Mouse (Mus musculus): ENCODE results near the gene Pcca. TPM values are rescaled to one million over a fixed set of nuclear protein-coding genes. Genes with fewer than 3 reads are reported as not detected.

Pcca gene
- polyA plus RNA-seq, 1 experiment from 2014 or later, result 27.7 TPM

DNA sequence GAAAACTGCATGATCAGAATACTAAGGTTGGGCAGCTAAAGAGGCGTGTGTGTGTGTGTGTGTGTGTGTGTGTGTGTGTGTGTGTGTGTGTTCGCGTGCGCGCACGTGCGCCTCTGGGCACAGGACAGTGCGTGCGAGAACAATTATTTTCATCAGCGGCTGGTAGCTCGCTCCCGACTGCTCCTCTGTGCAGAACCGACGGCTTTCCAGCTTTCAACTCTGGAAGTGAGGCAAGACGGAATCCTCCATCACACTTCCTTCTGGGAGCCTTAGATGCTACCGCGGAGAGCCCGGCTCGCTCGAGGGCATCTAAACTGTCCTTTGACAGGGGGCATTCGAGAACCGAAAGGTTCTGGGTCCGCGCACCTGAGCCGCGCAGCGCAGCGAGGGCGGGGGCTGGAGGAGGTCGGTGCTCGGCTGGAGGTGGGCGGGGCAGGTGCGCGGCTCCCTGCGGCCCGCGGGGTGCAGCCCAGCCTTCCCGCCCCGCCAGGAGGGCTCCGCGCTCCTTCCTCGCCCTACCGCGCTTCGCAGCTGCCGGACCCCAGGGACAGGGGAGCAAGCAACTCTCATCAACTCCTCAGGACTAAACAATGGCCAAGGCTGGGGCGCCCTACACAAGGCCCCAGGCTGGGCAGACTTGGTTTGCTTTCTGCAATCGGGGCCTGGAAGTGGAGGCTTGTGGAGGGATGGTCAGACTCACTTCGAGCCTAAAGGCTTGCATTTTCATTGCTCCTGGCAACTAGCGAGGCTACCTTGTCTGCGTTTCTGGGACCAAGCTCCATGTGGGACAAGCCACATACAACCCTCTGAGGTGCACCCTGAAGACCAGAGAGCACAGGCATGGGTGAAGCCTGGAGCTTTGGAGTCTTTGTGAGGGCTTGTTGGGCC, 43.4 kb upstream of the Pcca start, which contains the start of gene Gm10837:
Gene Gm10837, plus strand, starts transcription at position 146 of the 888 bp plus-strand sequence.
- Histone ChIP-seq H3K27me3 (ENCODE audit: control insufficient read depth, insufficient read depth, low read length) (peaks cover 29% of the 10 kb centered on the region), H3K9me3 (ENCODE audit: control insufficient read depth, low read length) (no peaks in the 10 kb centered on the region), H3K36me3 (ENCODE audit: control insufficient read depth, insufficient read depth, low read length) (no peaks in the 10 kb centered on the region), H3K27ac (ENCODE audit: low read depth, low read length) (peak within 1 kb of the TSS; percentile 57), H3K4me3 (ENCODE audit: low read depth, low read length) (peak within 1 kb of the TSS; percentile 24), H3K4me2 (ENCODE audit: low read depth, low read length) (peak within 1 kb of the TSS; percentile 41), H3K9ac (replicated peaks; ENCODE audit: low read depth, low read length) (0 out of 2 replicates have a peak within 1 kb of the TSS, but pooled peaks have one; percentile 12), H3K4me1 (ENCODE audit: control insufficient read depth, insufficient read depth, low read length) (no peaks in the 10 kb centered on the region)
- peak; percentile 83 for ATAC-seq (ENCODE audit: low read depth)
- WGBS, result 2% methylated on average over 50 of the region's 51 CpGs

DNA sequence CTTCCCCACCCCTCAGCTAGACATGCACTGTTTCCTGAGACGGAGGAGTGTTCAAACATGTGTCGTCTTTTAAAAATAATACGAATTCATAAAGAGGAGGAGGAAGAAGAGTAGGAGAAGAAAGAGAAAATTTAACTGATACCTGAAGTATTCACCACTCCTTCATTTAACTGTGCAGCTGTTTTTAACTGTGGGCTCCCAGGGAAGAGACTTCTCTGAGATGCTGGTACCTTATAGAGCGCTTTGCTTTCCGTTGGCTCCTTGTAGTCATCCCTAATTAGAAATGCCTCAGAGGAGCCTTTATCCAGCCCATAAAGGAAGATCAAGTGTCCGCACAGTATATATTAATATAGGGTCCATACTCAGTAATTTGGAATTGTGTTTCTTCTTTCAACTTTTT, 42.6 kb upstream of the Pcca start:
- Histone ChIP-seq H3K9me3 (ENCODE audit: control insufficient read depth, low read length) (no peaks in the 10 kb centered on the region), H3K4me3 (ENCODE audit: low read depth, low read length) (no peak overlapping the region), H3K27me3 (ENCODE audit: control insufficient read depth, insufficient read depth, low read length) (peaks cover 21% of the 10 kb centered on the region), H3K27ac (ENCODE audit: low read depth, low read length) (no peak overlapping the region), H3K36me3 (ENCODE audit: control insufficient read depth, insufficient read depth, low read length) (no peaks in the 10 kb centered on the region), H3K4me2 (ENCODE audit: low read depth, low read length) (no peak overlapping the region), H3K4me1 (ENCODE audit: control insufficient read depth, insufficient read depth, low read length) (no peaks in the 10 kb centered on the region), H3K9ac (replicated peaks; ENCODE audit: low read depth, low read length) (no peak overlapping the region)
- 66% methylated on average over 6 of the region's 6 CpGs for WGBS
- no peak for ATAC-seq (ENCODE audit: low read depth)

DNA sequence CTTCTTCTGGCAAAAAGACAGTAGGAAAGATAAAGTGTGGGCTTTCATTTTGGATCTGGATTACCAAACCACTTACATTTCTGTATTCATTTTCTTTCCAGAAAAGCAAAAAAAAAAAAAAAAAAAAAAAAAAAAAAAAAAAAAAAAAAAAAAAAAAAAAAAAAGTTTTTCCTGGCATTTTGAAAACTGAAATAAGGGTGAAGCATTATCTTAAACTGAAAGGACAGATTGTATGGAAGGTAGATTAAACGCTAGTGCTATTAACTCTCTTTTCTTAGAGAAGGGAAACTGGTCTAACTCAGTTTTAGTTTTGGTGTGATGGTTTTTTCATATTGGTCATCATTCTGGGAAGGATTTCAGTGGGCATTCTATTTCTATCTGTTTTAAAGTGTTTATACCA, 42.1 kb upstream of the Pcca start:
- Histone ChIP-seq H3K27me3 (ENCODE audit: control insufficient read depth, insufficient read depth, low read length) (peaks cover 19% of the 10 kb centered on the region), H3K9me3 (ENCODE audit: control insufficient read depth, low read length) (no peaks in the 10 kb centered on the region), H3K4me1 (ENCODE audit: control insufficient read depth, insufficient read depth, low read length) (no peaks in the 10 kb centered on the region), H3K27ac (ENCODE audit: low read depth, low read length) (no peak overlapping the region), H3K4me3 (ENCODE audit: low read depth, low read length) (no peak overlapping the region), H3K9ac (replicated peaks; ENCODE audit: low read depth, low read length) (no peak overlapping the region), H3K4me2 (ENCODE audit: low read depth, low read length) (no peak overlapping the region), H3K36me3 (ENCODE audit: control insufficient read depth, insufficient read depth, low read length) (no peaks in the 10 kb centered on the region)
- WGBS, result 70% methylated on average over 1 of the region's 1 CpGs
- no peak for ATAC-seq (ENCODE audit: low read depth)

DNA sequence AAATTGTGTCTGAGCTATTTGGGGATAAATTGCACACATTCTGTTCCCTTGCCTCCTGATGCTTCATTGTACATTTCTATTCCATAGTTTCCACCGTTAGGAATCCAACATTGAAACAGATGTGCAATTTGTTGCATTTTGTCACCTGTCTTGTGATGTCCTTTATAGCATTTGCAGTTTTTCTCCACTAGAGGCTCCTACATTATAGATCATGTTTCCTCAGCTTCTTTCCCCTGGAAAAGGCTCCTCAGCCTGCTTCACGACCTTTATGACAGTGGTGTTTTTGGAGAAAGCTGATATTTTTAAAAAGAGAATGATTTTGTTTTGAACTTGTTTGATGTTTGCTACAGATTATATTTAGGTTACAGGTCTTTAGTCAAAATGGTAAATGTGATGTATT, 25.1 kb upstream of the Pcca start:
- 27% methylated on average over 2 of the region's 2 CpGs for WGBS
- no peak for ATAC-seq (ENCODE audit: low read depth)

DNA sequence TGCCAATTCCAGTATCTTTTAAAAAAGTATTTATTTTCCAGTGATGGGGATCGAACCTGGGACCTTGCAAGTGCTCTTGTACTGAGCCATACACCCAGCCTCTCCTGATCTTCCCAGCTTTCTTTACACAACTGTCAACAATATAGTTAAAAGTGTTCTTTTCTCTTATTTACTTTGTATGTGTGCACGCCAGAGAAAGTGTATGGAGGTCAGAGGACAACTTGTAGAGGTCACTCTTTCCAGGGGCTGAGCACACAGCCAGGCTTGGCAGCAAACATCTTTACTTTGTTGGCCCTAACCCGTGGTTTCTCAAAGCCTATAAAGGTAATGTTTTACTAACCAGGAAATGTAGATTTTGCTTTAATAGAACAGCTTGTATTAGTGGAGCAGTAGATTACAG, 22.6 kb upstream of the Pcca start:
- H3K36me3 ChIP-seq (ENCODE audit: control insufficient read depth, insufficient read depth, low read length), result no peaks in the 10 kb centered on the region
- WGBS, result 71% methylated on average over 3 of the region's 3 CpGs
- no peak overlapping the region for H3K27ac ChIP-seq (ENCODE audit: low read depth, low read length)
- no peak overlapping the region for H3K4me3 ChIP-seq (ENCODE audit: low read depth, low read length)
- H3K4me2 ChIP-seq (ENCODE audit: low read depth, low read length), result no peak overlapping the region
- H3K27me3 ChIP-seq (ENCODE audit: control insufficient read depth, insufficient read depth, low read length), result no peaks in the 10 kb centered on the region
- no peak overlapping the region for H3K9ac ChIP-seq (replicated peaks; ENCODE audit: low read depth, low read length)
- no peaks in the 10 kb centered on the region for H3K9me3 ChIP-seq (ENCODE audit: control insufficient read depth, low read length)
- H3K4me1 ChIP-seq (ENCODE audit: control insufficient read depth, insufficient read depth, low read length), result no peaks in the 10 kb centered on the region
- no peak for ATAC-seq (ENCODE audit: low read depth)

More for the DNA sequence above, 25.1 kb upstream of the Pcca start:
- Histone ChIP-seq H3K4me3 (ENCODE audit: low read depth, low read length) (no peak overlapping the region), H3K27me3 (ENCODE audit: control insufficient read depth, insufficient read depth, low read length) (no peaks in the 10 kb centered on the region), H3K4me2 (ENCODE audit: low read depth, low read length) (no peak overlapping the region), H3K9ac (replicated peaks; ENCODE audit: low read depth, low read length) (no peak overlapping the region), H3K9me3 (ENCODE audit: control insufficient read depth, low read length) (no peaks in the 10 kb centered on the region), H3K36me3 (ENCODE audit: control insufficient read depth, insufficient read depth, low read length) (no peaks in the 10 kb centered on the region), H3K27ac (ENCODE audit: low read depth, low read length) (no peak overlapping the region), H3K4me1 (ENCODE audit: control insufficient read depth, insufficient read depth, low read length) (no peaks in the 10 kb centered on the region)

DNA sequence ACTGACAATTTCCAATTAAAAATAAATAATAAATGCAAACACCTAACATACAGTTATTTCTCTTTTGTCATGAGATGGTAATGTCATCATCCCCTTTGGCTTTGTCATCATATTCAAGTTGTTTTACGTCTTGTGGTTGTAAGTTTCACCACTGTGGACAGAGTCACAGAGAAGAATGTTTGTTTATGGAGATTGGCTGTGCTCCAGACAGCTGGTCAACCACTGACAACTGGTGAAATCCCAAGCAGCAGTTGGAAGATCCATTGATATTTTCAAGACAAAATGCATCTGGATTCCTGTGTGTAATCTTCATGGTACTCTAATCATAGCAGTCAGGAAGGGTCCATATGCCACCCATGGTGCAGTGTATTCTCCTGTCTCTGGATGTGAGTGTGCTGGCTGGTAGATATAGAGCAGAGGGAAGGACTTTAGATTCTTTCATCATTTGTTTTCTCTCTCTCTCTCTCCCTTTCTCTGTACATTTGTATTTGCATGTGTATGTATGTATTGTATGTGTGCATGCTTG, 20.6 kb upstream of the Pcca start:
- Histone ChIP-seq H3K9me3 (ENCODE audit: control insufficient read depth, low read length) (no peaks in the 10 kb centered on the region), H3K27me3 (ENCODE audit: control insufficient read depth, insufficient read depth, low read length) (no peaks in the 10 kb centered on the region), H3K4me3 (ENCODE audit: low read depth, low read length) (no peak overlapping the region), H3K36me3 (ENCODE audit: control insufficient read depth, insufficient read depth, low read length) (no peaks in the 10 kb centered on the region), H3K4me1 (ENCODE audit: control insufficient read depth, insufficient read depth, low read length) (no peaks in the 10 kb centered on the region), H3K27ac (ENCODE audit: low read depth, low read length) (no peak overlapping the region), H3K9ac (replicated peaks; ENCODE audit: low read depth, low read length) (no peak overlapping the region), H3K4me2 (ENCODE audit: low read depth, low read length) (no peak overlapping the region)
- 91% methylated on average over 1 of the region's 1 CpGs for WGBS
- ATAC-seq (ENCODE audit: low read depth), result no peak

DNA sequence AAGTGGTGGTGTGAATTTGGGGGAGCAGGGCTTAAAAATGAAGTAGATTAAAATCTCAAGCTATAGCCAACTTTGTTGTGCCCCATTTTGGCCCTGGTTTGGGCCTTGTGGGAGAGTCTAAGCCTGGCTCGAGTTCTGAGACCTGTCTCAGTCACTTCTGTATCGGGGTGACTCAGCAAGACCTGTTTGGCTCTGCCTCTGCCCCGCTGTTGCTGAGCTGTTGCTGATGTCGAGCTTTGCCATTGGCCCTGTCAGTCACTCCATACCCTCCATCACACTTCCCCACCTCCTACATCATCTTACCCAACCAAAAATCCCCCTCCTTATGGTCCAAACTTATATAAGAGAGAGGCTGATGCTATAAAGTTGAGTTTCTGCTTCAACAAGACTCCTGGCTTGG, 5.6 kb upstream of the Pcca start:
- Histone ChIP-seq H3K27me3 (ENCODE audit: control insufficient read depth, insufficient read depth, low read length) (no peaks in the 10 kb centered on the region), H3K4me3 (ENCODE audit: low read depth, low read length) (no peak overlapping the region), H3K4me2 (ENCODE audit: low read depth, low read length) (no peak overlapping the region), H3K27ac (ENCODE audit: low read depth, low read length) (no peak overlapping the region), H3K36me3 (ENCODE audit: control insufficient read depth, insufficient read depth, low read length) (no peaks in the 10 kb centered on the region), H3K9ac (replicated peaks; ENCODE audit: low read depth, low read length) (no peak overlapping the region), H3K4me1 (ENCODE audit: control insufficient read depth, insufficient read depth, low read length) (no peaks in the 10 kb centered on the region), H3K9me3 (ENCODE audit: control insufficient read depth, low read length) (peaks cover 3% of the 10 kb centered on the region; the same call in 1 of the 2 replicates)
- 89% methylated on average over 4 of the region's 4 CpGs for WGBS
- no peak for ATAC-seq (ENCODE audit: low read depth)

DNA sequence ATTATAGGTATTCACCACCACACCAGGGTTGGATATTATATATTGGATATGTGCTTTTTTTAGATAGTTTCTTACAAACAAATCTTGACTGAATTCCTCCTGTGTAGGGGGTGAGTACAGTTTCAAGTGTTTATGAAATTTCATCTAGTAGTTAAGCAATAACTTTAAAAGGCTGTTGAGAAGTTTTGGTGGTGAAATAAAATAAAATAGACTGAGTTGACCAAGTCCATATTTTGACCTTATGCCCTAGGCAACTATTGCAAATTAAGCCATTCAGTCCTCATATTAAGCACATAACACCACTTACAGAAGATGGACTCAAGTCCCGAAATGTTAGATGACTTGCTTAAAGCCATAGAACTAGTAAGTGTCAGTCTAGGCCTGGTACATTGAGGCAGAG, 1.9 kb downstream of the Pcca start:
- Histone ChIP-seq H3K27ac (ENCODE audit: low read depth, low read length) (no peak overlapping the region), H3K4me3 (ENCODE audit: low read depth, low read length) (no peak overlapping the region), H3K4me2 (ENCODE audit: low read depth, low read length) (no peak overlapping the region), H3K36me3 (ENCODE audit: control insufficient read depth, insufficient read depth, low read length) (no peaks in the 10 kb centered on the region), H3K9me3 (ENCODE audit: control insufficient read depth, low read length) (no peaks in the 10 kb centered on the region), H3K9ac (replicated peaks; ENCODE audit: low read depth, low read length) (no peak overlapping the region), H3K27me3 (ENCODE audit: control insufficient read depth, insufficient read depth, low read length) (no peaks in the 10 kb centered on the region), H3K4me1 (ENCODE audit: control insufficient read depth, insufficient read depth, low read length) (peaks cover 4% of the 10 kb centered on the region; the same call in 1 of the 2 replicates)
- 94% methylated on average over 1 of the region's 1 CpGs for WGBS
- no peak for ATAC-seq (ENCODE audit: low read depth)

DNA sequence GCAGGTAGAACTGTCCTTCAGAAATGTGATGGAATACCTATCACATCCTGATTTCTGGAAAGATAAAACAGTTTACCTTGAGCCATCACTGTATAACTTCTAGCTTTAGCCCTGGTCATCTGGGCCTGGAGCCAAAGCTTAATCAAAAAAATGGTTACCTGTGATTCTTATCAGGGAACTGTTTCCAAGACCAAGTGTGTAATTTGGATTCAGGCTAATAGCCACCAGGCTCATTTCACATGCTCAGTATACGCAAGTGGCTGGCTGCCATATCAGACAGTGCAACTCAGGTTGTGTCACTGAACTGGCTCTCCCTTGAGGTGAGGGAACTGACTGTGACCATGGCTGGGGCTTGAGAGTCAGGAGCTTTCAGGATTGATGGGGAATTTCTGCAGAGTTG, 14.3 kb downstream of the Pcca start:
- WGBS, result 100% methylated on average over 1 of the region's 1 CpGs
- Histone ChIP-seq H3K9ac (replicated peaks; ENCODE audit: low read depth, low read length) (no peak overlapping the region), H3K4me1 (ENCODE audit: control insufficient read depth, insufficient read depth, low read length) (no peaks in the 10 kb centered on the region), H3K4me3 (ENCODE audit: low read depth, low read length) (no peak overlapping the region), H3K36me3 (ENCODE audit: control insufficient read depth, insufficient read depth, low read length) (no peaks in the 10 kb centered on the region), H3K9me3 (ENCODE audit: control insufficient read depth, low read length) (no peaks in the 10 kb centered on the region), H3K27ac (ENCODE audit: low read depth, low read length) (no peak overlapping the region), H3K27me3 (ENCODE audit: control insufficient read depth, insufficient read depth, low read length) (no peaks in the 10 kb centered on the region), H3K4me2 (ENCODE audit: low read depth, low read length) (no peak overlapping the region)
- no peak for ATAC-seq (ENCODE audit: low read depth)

Data from neural tube, embryonic 14.5 days (tissue).